Mouse (Mus musculus): ENCODE measurements around the gene Slit3.

Slit3 gene

GRCm38 (mm10) chr11:35598732-35599131 lies 477.7 kb downstream of the Slit3 start:
- no peak for DNase-seq

DNA sequence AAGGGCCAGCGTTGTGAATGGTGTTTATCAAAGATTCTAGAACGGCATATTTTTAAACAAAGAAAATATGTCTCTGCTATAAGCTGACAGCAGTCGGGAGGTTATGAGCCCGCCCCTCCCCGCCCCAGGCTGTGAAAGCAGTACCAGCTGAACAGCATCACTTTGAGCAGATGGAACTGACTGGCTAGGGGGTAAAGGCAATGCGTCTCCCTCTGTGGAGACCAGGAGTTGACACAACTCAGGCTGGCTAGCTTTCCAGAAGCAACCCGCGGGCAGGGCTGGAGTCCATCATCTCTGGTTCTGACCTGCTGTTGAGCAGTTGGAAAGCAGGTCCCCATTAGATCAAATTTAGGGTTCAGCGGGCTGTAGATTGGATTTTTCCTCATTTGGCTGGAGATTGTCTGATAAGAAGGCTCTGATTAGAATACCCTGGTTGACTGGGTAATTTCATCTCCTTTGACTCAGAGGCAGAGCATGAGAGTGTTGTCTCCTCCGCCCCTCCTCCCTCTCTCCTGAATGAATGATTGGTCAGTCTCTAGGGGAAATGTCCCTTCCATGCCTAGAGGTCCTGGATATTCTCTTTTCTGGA lies 480.7 kb downstream of the Slit3 start:
- peak; percentile 38 for DNase-seq

GRCm38 (mm10) chr11:35602586-35602985 lies 481.6 kb downstream of the Slit3 start:
- no peak for DNase-seq

DNA sequence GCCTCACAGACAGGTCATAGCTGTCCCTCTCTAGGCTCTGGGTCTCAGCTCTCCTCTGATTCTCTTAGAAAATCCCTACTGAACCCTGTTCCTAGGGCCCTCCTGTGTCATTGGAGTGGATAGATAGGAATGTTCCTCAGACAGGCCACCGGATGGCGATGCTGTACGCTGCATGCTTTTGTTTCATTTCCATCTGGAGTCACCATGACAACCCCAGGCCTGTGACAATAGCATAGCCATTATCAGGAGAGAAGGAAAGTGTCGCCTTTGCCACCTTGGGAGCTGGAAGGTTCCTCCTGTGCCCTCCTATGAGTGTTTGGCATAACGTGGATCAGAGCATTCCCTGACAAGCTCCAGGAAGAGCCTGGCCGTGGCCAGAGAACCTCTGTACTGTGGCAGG lies 482.9 kb downstream of the Slit3 start:
- DNase-seq = no peak

DNA sequence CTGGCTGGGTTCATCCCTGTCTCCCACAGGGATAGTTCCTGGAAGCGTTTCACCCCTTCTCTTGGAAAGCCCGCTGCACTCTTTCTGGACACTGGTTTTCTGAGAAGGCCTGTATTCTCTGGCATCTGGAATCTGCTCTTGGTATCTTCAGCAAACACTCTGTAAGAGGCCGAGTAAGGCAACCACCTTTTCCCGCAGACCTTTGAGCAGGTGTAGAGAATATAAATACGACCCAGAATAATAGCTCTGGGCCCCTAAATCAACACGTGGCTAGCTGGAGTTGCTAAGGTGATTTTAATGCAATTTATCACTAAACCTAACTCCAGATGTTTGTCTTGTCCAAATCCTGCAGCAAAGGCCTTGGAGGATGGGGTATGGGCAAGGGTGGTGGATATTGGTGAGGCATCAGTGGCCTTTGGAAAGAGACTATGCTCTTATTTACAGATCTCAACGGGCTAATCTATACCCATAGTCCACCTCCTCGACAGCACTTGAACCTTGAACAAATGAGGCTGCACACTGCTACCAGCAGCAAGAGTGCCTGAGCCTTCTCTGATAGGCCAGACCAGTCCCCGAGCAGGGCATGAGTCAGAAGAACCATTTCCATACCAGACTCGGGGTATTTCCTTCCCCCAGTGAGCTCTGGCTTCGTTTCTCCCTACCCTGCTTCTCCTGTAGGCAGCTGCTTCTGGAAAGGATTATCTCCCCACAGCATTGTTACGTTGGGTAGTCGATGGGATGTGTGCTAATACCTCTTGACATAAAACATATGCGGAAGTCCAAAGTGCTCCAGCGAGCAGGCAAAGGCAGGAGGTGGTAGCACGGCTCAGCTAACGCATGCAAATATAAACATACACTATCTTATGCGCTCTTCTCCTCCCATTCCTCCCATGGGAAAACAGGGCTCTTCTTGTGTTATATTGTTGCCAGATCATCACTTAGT lies 484.1 kb downstream of the Slit3 start:
- no peak for DNase-seq

- DNase-seq = no peak
Measured at GRCm38 (mm10) chr11:35607191-35607590, 486.2 kb downstream of the Slit3 start.

DNA sequence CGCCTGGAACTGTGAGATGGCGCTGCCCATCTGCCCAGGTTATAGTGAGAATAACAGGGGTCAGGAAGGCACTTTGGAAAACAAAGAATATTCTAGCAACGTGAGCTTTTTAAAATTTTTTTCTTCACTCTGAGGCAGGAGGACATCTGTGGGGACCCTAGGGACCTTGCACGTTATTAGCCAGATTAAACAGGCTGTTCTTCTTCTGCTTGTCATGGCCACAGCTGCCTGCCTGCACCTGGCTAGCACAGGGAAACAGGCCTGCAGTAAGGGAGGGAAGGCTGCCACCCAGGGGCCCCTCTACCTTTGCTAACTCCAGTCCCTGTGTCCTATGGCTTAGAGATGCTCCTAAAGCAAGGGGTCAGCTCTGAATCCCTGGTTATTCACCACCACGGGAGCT lies 487.8 kb downstream of the Slit3 start:
- no peak for DNase-seq

GRCm38 (mm10) chr11:35612262-35612896 lies 491.4 kb downstream of the Slit3 start:
- no peak for DNase-seq

- DNase-seq = no peak
Measured at GRCm38 (mm10) chr11:35614530-35614929, 493.5 kb downstream of the Slit3 start.

DNA sequence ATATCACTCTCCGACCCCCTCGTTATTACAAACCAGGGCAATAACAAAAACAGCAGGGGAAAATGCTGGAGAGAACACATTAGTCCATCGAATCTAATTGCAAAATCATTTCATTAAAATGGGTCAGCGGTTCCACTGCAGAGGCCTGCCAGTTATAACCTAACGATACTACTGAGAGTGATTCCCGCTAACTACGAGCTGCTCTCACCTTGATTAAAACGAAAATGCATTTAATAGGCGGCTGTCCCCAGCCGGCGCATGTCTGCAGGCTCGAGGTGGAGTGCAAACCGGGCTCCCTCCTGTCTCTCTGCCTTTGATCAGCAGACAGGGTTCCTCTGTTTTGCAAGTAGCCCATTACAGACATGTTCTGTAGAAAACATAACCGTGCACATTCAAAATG lies 498.4 kb downstream of the Slit3 start:
- DNase-seq = no peak

DNA sequence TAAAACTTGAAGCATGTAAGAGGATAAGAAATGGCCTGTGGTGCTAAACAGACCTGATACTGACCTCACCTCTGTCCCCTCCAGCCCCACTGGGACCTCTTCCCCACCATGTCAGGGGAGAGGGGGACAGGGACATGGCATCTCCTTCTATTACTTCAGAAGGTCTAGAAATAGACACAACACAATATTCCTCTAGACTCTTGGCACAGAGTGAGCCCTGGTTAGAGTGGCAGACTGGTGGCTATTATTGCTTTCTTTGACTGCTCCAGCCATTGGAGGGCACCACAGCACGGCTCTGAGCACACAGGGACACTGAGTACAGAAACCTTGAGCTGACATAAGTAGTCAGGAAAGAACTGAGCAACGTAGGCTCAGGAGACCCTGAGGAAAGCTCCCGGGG lies 501.7 kb downstream of the Slit3 start:
- DNase-seq = no peak

DNA sequence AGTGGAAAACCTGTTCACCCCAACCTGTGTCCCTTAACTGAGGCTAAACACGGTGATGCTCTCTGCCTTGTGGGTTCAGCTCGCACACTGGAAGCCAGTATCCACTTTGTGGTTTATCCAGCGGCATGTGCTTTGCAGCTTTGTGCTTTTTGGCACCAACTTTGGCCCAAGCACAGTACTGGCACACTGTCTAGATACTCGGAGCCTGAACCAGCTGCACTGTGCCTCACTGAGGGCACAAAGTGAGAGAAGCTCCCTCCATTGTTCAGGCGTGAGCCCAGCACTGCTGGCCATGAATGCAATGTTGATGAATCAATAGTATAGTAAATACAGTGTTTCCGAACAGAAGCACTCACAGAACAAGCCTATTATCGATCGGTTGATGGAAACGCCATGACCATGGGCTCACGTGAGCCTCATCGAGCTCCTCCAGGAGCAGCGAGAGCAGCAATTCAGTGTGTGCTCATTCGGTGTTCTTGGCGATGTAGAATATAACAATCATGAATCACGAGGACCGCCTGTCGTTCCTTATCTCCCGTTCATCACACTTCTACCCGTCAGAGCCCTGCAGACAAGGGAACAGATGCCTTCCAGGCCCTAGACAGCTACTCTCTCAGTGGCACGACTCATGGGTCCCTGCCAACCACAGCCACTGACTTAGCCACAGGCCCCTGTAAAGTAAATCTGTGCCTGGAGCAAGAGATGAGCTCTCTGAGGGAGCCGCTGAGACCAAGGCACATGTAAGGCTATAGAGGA lies 503.7 kb downstream of the Slit3 start:
- DNase-seq = no peak

DNA sequence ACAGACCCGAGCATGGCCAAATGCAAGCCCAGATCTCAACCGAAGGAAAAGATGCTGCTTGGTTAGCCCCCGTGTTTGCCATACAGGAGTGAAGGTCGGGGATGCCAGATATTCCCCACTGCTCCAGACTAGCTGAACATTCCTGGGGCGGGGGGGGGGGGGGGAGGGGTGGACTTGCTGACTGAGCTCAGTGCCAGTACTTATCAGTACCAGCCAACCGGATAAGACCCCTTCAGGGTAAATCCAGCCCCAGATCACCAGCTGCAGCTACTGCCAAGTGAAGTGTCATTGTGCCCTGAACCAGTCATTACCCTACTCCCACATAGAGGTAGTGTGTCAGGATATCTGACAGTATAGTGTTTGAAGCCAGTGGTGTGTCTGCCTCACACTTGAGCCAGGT lies 504.6 kb downstream of the Slit3 start:
- DNase-seq = no peak

- no peak for DNase-seq
Measured at GRCm38 (mm10) chr11:35626161-35626885, 505.3 kb downstream of the Slit3 start.

GRCm38 (mm10) chr11:35627815-35628214 lies 506.8 kb downstream of the Slit3 start:
- peak; percentile 53 for DNase-seq

DNA sequence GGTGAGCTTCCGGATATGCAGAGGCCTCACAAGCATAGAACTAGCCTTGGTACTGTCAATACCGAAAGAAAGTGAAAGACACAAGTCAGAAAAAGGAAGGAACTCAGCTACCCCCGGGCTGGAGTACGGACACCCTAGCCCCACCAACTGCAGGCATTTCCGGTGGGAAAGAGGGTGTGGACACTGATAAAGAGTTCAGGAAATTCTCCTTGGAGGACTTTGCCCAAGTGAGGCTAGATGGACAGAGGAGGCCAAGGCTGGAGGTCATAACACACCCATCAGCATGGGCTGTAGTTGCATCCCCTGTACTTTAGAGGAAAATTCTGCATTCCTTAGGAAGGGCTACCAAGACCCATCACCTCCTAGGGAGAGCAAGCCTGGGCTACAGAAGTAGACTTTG lies 511.2 kb downstream of the Slit3 start:
- DNase-seq = no peak

DNA sequence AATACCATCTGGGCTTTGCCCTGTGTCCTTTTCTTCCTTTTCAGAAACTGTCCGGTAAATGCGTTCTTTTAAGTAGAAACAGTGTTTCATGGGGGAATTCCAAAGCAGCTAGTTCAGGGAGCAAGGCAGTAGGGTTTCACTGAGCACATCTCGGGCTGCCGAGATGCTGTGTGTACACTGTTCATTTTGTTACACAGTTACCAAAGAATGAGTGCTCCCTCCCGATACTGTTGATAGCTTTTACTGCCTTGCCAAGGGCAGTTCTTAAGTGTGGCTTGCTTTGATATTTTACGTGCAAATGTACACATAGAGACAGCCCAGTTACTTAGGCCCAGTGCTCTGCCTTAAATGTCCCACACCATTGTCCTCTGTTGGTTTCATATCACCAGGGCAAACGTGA lies 516.1 kb downstream of the Slit3 start:
- no peak for DNase-seq

DNA sequence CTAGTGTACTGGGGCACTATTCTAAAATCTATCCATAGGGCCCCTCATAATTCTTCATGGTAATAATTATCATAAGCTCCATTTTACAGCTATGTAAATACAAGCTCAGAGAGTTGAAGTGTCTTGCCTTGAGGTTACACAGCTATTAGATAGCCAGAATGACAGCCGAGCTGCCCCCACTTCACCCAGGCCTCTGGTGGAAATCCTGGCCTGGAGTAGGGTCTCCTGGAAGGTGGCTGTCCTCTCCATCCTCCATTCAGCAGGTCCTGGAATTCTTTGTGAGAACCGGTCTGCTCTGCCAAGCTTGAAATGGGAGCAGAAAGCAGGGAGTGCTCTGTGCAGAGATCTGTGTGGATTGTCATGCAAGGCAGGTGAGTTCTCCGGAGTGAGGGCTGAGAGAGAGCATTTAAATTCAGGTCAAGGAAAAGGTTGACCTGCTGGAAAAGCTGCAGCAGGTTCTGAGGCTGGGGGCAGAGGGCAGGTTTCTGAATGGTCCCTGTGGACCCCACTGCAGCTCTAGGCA lies 517.9 kb downstream of the Slit3 start:
- DNase-seq = no peak

DNA sequence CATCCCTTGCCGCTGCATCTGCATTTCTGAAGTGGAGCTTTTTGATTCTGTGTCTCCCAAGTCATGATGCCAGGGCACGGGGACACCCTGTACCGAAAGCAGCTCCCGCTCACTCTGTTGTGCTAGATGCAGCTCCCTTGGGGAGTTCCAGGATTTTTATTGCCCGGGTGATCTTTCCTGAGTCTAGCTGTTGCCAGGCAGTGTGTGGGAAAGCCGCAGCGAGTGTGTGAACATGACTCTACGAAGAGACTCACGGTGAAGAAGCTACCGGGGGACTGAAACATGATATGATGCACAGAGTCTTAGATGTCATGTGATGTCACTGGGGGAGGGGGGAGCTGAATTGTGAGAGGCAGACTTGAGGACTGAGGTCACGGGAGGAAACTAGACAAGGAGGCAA lies 518.4 kb downstream of the Slit3 start:
- no peak for DNase-seq

GRCm38 (mm10) chr11:35651286-35651685 lies 530.3 kb downstream of the Slit3 start:
- no peak for DNase-seq

DNA sequence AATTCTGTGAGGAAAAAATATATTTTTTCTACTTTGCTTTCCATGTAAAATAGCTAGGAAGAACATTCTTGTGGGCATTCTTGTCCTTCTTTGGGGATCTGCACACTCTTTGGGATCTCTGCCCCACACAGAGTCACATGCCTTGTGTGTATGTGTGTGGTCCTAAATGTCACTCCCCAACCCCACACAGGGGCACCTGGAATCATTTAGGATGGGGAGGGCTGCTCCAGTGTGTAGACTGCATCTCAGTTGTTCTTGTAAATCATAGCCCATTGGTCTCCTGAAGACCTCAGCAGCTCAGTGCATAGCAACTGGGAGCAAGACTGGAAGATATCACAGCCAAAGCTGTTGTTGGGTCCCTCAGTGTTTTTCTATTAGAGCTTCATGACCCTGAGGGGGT lies 534.8 kb downstream of the Slit3 start:
- no peak for DNase-seq

DNA sequence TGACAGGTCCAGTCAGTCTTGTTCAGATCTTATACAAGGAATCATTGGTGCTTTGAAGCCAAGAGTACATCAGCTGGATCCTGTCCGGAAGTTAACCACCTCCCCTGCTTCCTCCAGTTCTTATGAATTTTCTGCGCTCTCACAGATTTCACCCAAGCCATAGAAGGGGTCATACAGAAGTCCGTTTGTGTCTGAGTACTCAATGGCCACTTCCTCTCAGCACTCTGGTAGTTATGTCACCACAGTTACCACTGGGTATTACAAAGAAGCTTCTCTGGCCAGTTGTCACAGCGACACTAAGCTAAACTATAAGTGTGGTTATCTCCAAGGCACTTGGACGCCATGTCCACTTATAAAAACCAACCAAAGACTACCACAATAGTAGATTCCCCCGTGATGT lies 536.6 kb downstream of the Slit3 start:
- no peak for DNase-seq

Measured in cerebellum, adult 8-10 months (tissue).